Mouse (Mus musculus): ENCODE data around the gene Gsto1.
"Not testable (repeated sequence)": the region's sequence is repeated elsewhere in the genome, so short reads cannot be mapped to it uniquely, and the experiment has no call there.

Gene Gsto1

GRCm38 (mm10) chr19:47854796-47855783, at the start of gene Gsto1:
Gene Gsto1 (plus strand): TSS chr19:47854970.
- DNase-seq, result peak; percentile 91

DNA sequence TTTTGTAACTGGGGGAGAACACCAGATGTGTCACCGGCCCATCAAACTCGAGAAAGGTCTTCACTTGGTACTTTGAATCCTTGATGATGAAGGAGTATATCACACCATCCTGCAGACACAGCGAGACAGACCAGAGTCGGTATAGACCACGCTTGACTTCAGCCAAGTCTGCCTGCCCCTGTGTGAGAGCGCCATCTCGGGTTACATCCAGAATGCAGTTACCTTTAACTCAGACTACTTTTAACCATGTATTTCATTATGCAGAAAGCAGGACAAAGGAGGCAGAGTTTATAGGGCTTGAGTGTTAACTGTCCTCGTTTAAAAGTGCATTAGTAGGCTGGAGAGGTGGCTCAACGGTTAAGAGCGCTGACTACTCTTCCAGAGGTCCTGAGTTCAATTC, 42.7 kb upstream of the Gsto1 start:
- no peak for DNase-seq

GRCm38 (mm10) chr19:47814721-47815120, 40.0 kb upstream of the Gsto1 start:
- no peak for DNase-seq

- no peak for DNase-seq
These were observed 37.1 kb upstream of the Gsto1 start for GRCm38 (mm10) chr19:47817692-47818091.

DNA sequence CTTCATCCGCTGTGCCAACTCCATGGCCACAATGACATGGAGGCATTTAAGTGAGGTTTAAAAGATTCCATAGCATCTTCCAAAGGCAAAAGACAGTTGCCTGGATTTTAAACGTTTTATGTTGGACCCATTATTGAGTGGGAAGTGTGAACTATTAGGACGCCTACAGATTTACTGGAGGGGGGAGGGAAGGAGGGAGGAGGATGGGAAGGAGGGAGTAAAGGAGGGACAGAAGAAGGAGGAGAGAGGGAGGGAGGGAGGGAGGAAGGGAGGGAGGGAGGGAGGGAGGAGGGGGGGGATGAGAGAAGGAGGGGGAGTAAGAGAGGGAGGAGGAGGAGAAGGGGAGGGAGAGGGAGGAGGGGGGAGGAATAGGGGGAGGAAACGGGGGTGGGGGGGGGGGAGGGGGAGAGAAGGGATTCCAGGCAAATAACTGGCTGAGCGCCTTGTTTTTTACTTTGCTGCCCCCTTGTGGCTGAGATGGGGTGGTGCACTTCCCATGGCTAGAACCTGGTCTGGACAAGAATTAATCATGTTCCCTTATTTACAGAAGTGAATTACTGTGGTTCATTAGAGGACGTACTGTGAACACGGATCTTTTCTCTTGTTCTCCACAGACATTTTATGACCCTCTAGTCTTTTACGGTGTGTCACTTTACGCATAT, 33.8 kb upstream of the Gsto1 start:
- DNase-seq, result peak; percentile 76

- DNase-seq, result no peak
These were observed 33.3 kb upstream of the Gsto1 start for GRCm38 (mm10) chr19:47821494-47821872.

- peak; percentile 20 for DNase-seq
These were observed 32.5 kb upstream of the Gsto1 start for GRCm38 (mm10) chr19:47822143-47822796.

GRCm38 (mm10) chr19:47824026-47824425, 30.7 kb upstream of the Gsto1 start:
- no peak for DNase-seq

GRCm38 (mm10) chr19:47829913-47830450, 24.8 kb upstream of the Gsto1 start:
- no peak for DNase-seq

DNA sequence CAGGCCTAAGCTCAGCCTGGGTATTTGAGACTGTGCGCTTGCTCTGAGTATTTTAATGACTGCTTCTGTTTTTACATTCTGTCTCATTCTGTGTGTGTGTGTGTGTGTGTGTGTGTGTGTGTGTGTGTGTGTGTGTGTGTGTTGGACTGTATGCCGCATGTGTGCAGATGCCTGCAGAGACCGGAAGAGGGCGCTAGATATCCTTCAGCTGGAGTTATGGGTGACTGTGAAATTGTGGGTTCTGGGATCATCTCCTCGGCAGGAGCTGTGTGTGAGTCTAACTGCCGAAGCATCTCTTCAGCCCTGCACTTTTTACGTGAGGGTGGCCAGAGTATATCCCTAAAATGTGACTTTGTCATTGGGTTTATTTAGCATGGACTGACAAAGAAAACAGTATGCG, 23.7 kb upstream of the Gsto1 start:
- no peak for DNase-seq

GRCm38 (mm10) chr19:47832316-47832715, 22.5 kb upstream of the Gsto1 start:
- DNase-seq, result no peak

- DNase-seq, result no peak
These were observed 20.2 kb upstream of the Gsto1 start for GRCm38 (mm10) chr19:47834614-47835013.

DNA sequence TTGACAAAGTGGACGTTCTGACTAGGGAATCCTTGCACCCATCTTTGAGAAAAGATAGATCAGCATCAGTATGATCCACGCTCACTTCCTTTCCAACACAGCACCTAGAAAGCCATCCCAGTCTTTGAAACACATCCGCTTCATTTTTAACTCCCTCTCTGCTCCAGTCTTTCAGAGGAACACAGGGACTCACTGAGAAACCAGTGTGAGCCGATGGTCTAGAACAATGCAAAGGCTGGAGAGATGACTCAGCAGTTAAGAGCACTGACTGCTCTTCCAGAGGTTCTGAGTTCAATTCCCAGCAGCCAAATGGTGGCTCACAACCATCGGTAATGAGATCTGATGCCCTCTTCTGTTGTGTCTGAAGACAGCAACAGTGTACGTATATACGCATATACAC, 19.0 kb upstream of the Gsto1 start:
- no peak for DNase-seq

DNA sequence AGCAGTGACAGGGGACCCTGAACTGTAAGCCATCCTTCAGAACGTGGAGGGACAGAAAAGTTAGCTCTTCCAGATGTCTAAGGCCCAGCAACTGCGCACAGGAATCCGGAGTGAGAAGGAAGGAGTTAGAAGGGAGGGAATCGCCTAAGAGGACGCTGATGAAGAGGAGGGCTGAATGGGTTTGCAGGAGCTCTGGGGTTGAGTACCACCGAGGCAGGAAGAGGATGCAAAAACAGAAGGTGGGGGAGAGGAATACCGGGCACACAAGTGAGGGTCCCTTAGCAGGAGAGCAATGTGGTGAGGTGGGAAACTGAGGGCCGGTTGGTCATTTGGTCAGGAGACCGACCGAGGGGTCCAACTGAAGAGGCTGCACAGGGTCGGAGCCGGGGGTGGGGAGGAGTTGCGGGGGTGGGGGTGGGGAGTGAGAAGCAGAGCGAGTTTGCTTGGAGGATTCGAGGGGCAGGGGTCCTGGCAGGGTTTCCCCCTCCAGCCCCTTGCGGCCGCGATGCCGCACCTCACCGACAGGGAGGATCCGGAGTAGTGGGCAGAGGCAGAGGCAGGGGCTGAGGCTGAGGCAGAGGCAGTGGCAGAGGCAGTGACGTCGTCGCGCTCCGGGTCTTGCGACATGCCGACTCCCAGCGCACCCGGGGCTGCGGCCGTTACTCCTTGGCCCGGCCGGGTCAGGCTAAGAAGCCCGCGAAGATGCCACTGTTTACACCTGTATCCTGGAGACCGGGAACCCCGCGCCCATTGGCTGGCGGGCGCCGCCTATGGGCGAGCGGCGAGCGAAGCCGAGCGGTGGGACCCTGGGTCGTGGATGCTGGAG, 17.9 kb upstream of the Gsto1 start:
- DNase-seq, result peak; percentile 24

GRCm38 (mm10) chr19:47837527-47837901, 17.3 kb upstream of the Gsto1 start:
- no peak for DNase-seq

DNA sequence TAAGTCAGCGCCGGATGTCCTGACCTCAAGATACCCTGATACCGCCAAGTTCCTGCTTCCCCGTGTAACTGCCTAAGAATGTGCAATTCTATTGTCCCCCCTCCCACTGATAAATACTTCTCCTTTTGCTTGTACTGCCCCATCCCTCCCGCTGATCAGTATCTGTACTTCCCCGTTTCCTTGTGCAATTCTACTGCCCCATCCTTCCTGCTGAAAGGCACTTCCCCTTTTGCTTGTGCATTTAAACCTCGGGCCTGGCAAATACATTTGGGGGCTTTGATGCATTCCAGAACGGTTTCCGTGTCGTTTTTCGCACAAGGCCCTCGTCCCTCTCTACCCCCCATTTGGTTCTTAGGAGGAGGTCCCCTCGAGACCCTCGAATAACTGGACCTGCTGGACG, 13.5 kb upstream of the Gsto1 start:
- not testable (repeated sequence) for DNase-seq

GRCm38 (mm10) chr19:47849735-47850134, 5.0 kb upstream of the Gsto1 start:
- no peak for DNase-seq

DNA sequence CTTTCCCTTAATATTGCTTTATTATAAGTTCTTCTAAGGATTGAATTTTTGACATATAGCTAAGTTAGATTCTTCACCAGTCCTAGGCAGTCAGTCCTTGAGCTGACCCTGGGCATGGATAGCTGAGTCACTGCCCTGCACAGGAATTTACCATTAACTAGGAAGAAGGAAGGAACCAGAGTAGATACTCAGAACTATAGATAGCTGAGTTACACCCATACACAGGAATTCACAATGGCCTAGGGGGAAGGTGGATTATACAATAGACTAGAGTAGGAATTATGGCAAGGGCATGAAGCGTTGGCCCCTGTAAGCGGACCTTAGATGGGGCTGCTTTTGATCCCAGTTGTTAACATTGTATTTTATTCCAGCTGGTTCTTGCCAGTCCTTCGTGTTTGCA, 2.6 kb upstream of the Gsto1 start:
- not testable (repeated sequence) for DNase-seq

DNA sequence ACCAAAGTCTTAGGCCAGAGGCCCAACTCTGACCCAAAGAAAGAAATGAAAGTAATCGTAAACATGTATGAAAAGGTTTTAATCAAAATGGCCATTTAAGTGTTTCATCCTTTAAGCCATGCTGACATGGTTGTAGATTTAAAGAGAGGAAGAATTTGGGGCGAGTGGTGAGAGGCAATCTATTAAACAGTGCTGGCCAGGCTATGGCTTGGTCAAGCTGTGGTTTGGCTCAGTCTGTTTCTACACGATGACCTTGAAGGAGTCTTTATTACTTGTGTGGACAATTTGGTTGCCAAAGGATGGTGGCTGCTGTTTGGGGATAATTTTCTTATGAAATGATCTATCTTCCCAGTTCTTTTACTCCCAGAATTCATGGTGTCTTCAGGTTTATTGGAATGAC, 1.7 kb upstream of the Gsto1 start:
- DNase-seq, result no peak

DNA sequence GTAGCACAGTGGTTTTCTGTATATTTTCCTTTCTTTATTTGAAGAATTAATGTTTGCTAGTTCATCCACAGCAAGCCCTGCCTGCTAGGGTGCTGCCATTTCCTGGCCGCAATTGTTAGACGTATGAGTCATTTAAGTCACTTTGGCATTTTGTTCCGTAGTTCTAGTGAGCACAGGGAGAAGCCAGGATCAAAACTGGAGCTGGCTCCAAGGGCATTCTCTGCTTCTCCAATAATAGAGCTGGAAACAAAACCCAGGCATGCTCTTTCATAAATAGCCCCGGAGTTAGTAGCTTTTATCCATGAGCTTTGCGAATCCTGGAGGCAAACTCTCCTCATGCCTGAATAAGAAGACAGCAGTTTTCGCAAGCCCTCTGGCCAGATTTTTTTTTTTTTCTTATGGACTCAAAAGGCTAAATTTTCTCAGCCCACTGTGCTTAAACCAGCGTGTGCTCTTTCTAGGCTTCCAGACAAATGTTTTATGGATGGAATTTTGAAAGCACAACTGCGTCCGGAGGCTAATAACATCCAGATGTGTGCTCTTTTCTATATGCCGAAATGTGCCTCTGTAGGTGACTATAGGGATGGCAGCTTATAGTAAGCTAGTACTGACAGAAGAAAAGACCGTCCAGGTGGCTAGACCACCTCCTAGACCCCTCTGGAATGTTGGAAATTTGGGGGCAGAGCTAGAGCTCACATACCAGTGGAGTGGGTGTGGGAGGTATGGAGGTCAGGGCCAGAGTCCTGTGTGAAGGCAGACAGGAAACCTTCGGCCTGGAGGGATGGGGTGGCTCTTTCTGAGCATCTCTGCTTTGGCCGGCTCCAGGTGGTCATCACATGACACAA, 597 bp upstream of the Gsto1 start:
- no peak for DNase-seq

All from kidney, adult 9 months (tissue).